Mouse (Mus musculus): Measurements from ENCODE around the gene Gm20388.

Gene Gm20388

GRCm38 (mm10) chr8:120563851-120564837 is 653.5 kb downstream of the Gm20388 start:
- DNase-seq, result peak; percentile 96

GRCm38 (mm10) chr8:120565151-120565711 is 654.6 kb downstream of the Gm20388 start:
- DNase-seq, result no peak

GRCm38 (mm10) chr8:120566681-120567080 is 656.0 kb downstream of the Gm20388 start:
- DNase-seq, result no peak

- no peak for DNase-seq
Measured at GRCm38 (mm10) chr8:120567731-120568130, 657.1 kb downstream of the Gm20388 start.

- DNase-seq, result no peak
Measured at GRCm38 (mm10) chr8:120568164-120568798, 657.6 kb downstream of the Gm20388 start.

- DNase-seq, result no peak
Measured at GRCm38 (mm10) chr8:120569123-120569522, 658.5 kb downstream of the Gm20388 start.

GRCm38 (mm10) chr8:120569939-120570715 is 659.5 kb downstream of the Gm20388 start:
- peak; percentile 83 for DNase-seq

GRCm38 (mm10) chr8:120571561-120571960 is 660.9 kb downstream of the Gm20388 start:
- DNase-seq, result no peak

GRCm38 (mm10) chr8:120572534-120572933 is 661.9 kb downstream of the Gm20388 start:
- DNase-seq, result no peak

- no peak for DNase-seq
Measured at GRCm38 (mm10) chr8:120573866-120574265, 663.2 kb downstream of the Gm20388 start.

GRCm38 (mm10) chr8:120574941-120575340 is 664.3 kb downstream of the Gm20388 start:
- no peak for DNase-seq

GRCm38 (mm10) chr8:120575801-120576200 is 665.2 kb downstream of the Gm20388 start:
- DNase-seq, result no peak

- no peak for DNase-seq
Measured at GRCm38 (mm10) chr8:120577821-120578220, 667.2 kb downstream of the Gm20388 start.

GRCm38 (mm10) chr8:120580336-120581000 is 669.8 kb downstream of the Gm20388 start:
- DNase-seq, result no peak

- DNase-seq, result no peak
Measured at GRCm38 (mm10) chr8:120581329-120581728, 670.7 kb downstream of the Gm20388 start.

- no peak for DNase-seq
Measured at GRCm38 (mm10) chr8:120581811-120582210, 671.2 kb downstream of the Gm20388 start.

- no peak for DNase-seq
Measured at GRCm38 (mm10) chr8:120585521-120585920, 674.9 kb downstream of the Gm20388 start.

- peak; percentile 100 for DNase-seq
Measured at GRCm38 (mm10) chr8:120588908-120589771, 678.5 kb downstream of the Gm20388 start, which contains the start of gene Gins2. Gene Gins2, minus strand, starts transcription at chr8:120589304.

GRCm38 (mm10) chr8:120589921-120590320 is 679.3 kb downstream of the Gm20388 start:
- DNase-seq, result peak; percentile 56

GRCm38 (mm10) chr8:120591587-120592292 is 681.1 kb downstream of the Gm20388 start:
- DNase-seq, result no peak
